Mouse (Mus musculus) neural tube, embryonic 13.5 days (tissue): ENCODE measurements around the gene Zdhhc17. TPM values are rescaled to one million over a fixed set of nuclear protein-coding genes. Genes with fewer than 3 reads are reported as not detected.

ENCODE experiments used
- ATAC-seq: fragments of 200-750 bp; cut with Nextera tagmentation; 2 replicates; pipeline ENCODE4 v1.8.0; 2017; ENCODE audit warnings: low read depth, mild to moderate bottlenecking, moderate TSS enrichment, moderate library complexity
- H3K27ac ChIP-seq: fragments of 300-500 bp; sonication (generic); replicated peaks from 2 replicates; pipeline ENCODE4 v1.5.1; 2015; ENCODE audit warnings: moderate library complexity, mild to moderate bottlenecking, inconsistent platforms
- H3K27me3 ChIP-seq: fragments of 300-500 bp; sonication (generic); 2 replicates; pipeline ENCODE4 v1.6.1; 2015; ENCODE audit warnings: mild to moderate bottlenecking, inconsistent platforms
- H3K36me3 ChIP-seq: fragments of 300-500 bp; sonication (generic); 2 replicates; pipeline ENCODE4 v1.6.1; 2015; ENCODE audit warnings: mild to moderate bottlenecking, inconsistent platforms
- H3K4me1 ChIP-seq: fragments of 300-500 bp; sonication (generic); replicated peaks from 2 replicates; pipeline ENCODE4 v1.6.1; 2015; ENCODE audit warnings: inconsistent platforms
- H3K4me2 ChIP-seq: fragments of 300-500 bp; sonication (generic); 2 replicates; pipeline ENCODE4 v1.6.1; 2015; ENCODE audit warnings: inconsistent platforms, mild to moderate bottlenecking, moderate library complexity
- H3K4me3 ChIP-seq: fragments of 300-500 bp; sonication (generic); 2 replicates; pipeline ENCODE4 v1.5.1; 2015; ENCODE audit warnings: mild to moderate bottlenecking, inconsistent platforms
- H3K9ac ChIP-seq: fragments of 300-500 bp; sonication (generic); 2 replicates; pipeline ENCODE4 v1.6.1; 2015; ENCODE audit warnings: moderate library complexity, mild to moderate bottlenecking, inconsistent platforms
- H3K9me3 ChIP-seq: fragments of 300-500 bp; sonication (generic); 2 replicates; pipeline ENCODE4 v1.6.1; 2016; ENCODE audit warnings: inconsistent platforms
- WGBS: fragments of 180-500 bp; shearing (Covaris S2); methylation state at CpG from one replicate; pipeline ENCODE4 v1.1.7; 2015; 5-methylcytosine and 5-hydroxymethylcytosine counted together
- polyA plus RNA-seq: library from polyadenylated mRNA; unstranded; fragments of >200 nt; fragmentation: Nextera tagmentation; extraction: Ambion mirVana; gene quantifications from 2 replicates; pipeline ENCODE4 v1.2.1, GENCODE M21; 2015

Zdhhc17 gene
- polyA plus RNA-seq, 1 experiment from 2014 or later: 47.2 TPM

GRCm38 (mm10) chr10:110999201-110999600, 10.7 kb downstream of the Zdhhc17 start:
- ATAC-seq: no peak
- no peak overlapping the region for H3K4me3 ChIP-seq
- H3K4me2 ChIP-seq: no peak overlapping the region
- no peaks in the 10 kb centered on the region for H3K36me3 ChIP-seq
- H3K9ac ChIP-seq: no peak overlapping the region
- no peak overlapping the region for H3K27ac ChIP-seq
- no peaks in the 10 kb centered on the region for H3K27me3 ChIP-seq
- H3K4me1 ChIP-seq: peaks cover 21% of the 10 kb centered on the region
- 83% methylated on average over 5 of the region's 5 CpGs for WGBS
- H3K9me3 ChIP-seq: no peaks in the 10 kb centered on the region

- H3K9ac ChIP-seq: no peak overlapping the region
- no peaks in the 10 kb centered on the region for H3K27me3 ChIP-seq
- 88% methylated on average over 6 of the region's 6 CpGs for WGBS
- H3K9me3 ChIP-seq: no peaks in the 10 kb centered on the region
- ATAC-seq: no peak
- no peak overlapping the region for H3K4me3 ChIP-seq
- H3K36me3 ChIP-seq: no peaks in the 10 kb centered on the region
- no peak overlapping the region for H3K27ac ChIP-seq
- H3K4me1 ChIP-seq: peaks cover 35% of the 10 kb centered on the region
- H3K4me2 ChIP-seq: no peak overlapping the region
Measured at GRCm38 (mm10) chr10:110997180-110997579, 12.8 kb downstream of the Zdhhc17 start.

GRCm38 (mm10) chr10:110994761-110995160, 15.2 kb downstream of the Zdhhc17 start:
- no peaks in the 10 kb centered on the region for H3K36me3 ChIP-seq
- no peak overlapping the region for H3K4me3 ChIP-seq
- no peak for ATAC-seq
- peak overlapping the region; percentile 24; the same call in 1 of the 2 replicates for H3K27ac ChIP-seq
- no peaks in the 10 kb centered on the region for H3K27me3 ChIP-seq
- H3K4me1 ChIP-seq: peaks cover 47% of the 10 kb centered on the region
- H3K9me3 ChIP-seq: no peaks in the 10 kb centered on the region
- no peak overlapping the region for H3K9ac ChIP-seq
- no peak overlapping the region for H3K4me2 ChIP-seq
- WGBS: 36% methylated on average over 5 of the region's 5 CpGs

DNA sequence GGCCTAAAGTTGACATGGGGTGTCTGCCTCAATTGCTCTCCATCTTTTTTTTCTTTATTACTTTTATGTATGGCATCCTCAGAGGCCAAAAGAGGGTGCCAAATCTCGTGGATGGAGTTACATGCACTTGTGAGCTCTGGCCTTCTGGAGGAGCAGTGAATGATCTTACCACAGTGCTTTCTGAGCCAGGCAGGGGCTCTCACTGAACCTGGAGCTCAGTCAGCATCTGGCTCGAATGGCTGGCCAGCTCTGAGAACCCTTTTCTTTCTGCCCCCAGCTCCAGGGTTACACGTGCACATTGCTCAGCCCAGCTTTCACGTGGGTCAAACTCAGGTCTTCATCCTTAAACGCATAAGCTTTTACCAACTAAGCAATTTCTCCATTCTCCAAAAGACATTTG, 16.7 kb downstream of the Zdhhc17 start:
- no peak overlapping the region for H3K4me2 ChIP-seq
- no peaks in the 10 kb centered on the region for H3K36me3 ChIP-seq
- no peak for ATAC-seq
- no peak overlapping the region for H3K9ac ChIP-seq
- H3K9me3 ChIP-seq: no peaks in the 10 kb centered on the region
- peaks cover 36% of the 10 kb centered on the region for H3K4me1 ChIP-seq
- no peak overlapping the region for H3K4me3 ChIP-seq
- H3K27ac ChIP-seq: 0 out of 2 replicates have a peak overlapping the region, but pooled peaks have one; percentile 33
- 72% methylated on average over 5 of the region's 5 CpGs for WGBS
- no peaks in the 10 kb centered on the region for H3K27me3 ChIP-seq

DNA sequence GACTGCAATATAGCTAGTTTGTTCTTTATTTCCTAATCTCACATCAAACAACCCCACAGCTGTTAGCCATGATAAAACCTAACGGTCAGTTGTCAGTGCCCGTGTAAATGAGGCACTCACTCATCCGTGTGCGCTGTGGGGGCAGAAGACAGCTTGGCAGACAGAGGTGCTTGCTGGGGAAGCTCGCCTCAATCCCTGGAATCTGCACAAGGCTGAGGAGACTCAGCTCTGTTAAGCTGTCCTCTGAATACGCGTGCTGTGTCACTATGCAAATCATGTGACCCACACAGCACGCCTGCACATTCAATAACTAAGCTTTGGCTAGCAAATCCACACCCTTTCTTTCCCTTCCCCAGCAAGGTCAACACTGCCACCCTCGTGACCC, 17.9 kb downstream of the Zdhhc17 start:
- no peak for ATAC-seq

DNA sequence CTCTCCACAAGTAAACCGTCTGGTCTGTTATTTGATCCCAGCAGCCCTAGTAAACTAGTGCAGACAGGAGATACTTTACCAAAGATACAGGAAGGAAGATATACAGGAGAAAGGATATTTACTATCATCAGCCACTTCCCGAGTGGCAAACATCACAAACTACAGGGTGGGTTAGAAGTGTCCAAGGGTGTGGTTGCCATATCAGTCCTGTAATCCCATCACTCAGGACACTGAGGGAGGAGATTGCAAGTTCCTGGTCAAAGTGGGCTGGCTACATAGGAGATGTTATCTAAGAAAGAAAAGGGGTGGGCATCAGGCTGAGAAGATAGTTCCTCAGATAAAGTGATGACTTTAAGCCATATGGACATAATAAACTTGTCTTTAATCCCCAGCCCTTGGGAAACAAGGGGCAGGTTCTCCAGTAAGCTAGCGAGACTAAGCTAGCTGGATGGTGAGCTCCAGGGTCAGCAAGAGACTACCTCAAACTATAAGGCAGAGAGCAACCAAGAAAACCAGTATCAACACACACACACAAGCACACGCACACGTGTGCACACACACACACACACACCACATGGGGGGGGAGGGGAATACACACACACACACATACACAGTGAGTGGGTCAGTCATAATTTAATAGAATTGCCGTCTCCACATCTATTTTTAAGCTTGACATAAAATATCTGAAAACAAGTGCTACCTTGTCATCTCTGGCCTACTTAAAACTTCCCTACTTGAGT, 18.5 kb downstream of the Zdhhc17 start:
- Histone ChIP-seq H3K4me3 (no peak overlapping the region), H3K27ac (no peak overlapping the region), H3K4me1 (peaks cover 36% of the 10 kb centered on the region), H3K9ac (0 out of 2 replicates have a peak overlapping the region, but pooled peaks have one; percentile 3), H3K4me2 (no peak overlapping the region), H3K36me3 (no peaks in the 10 kb centered on the region), H3K9me3 (no peaks in the 10 kb centered on the region), H3K27me3 (no peaks in the 10 kb centered on the region)
- ATAC-seq: no peak
- 84% methylated on average over 6 of the region's 6 CpGs for WGBS

More for the DNA sequence above, 17.9 kb downstream of the Zdhhc17 start:
- H3K9ac ChIP-seq: 0 out of 2 replicates have a peak overlapping the region, but pooled peaks have one; percentile 3
- 49% methylated on average over 9 of the region's 9 CpGs for WGBS
- H3K9me3 ChIP-seq: no peaks in the 10 kb centered on the region
- peaks cover 36% of the 10 kb centered on the region for H3K4me1 ChIP-seq
- no peak overlapping the region for H3K4me3 ChIP-seq
- no peaks in the 10 kb centered on the region for H3K36me3 ChIP-seq
- H3K27me3 ChIP-seq: no peaks in the 10 kb centered on the region
- 0 out of 2 replicates have a peak overlapping the region, but pooled peaks have one; percentile 46 for H3K27ac ChIP-seq
- H3K4me2 ChIP-seq: no peak overlapping the region

GRCm38 (mm10) chr10:110989729-110990128, 20.2 kb downstream of the Zdhhc17 start:
- H3K4me2 ChIP-seq: no peak overlapping the region
- H3K27ac ChIP-seq: no peak overlapping the region
- H3K4me1 ChIP-seq: peaks cover 31% of the 10 kb centered on the region
- no peak overlapping the region for H3K4me3 ChIP-seq
- H3K27me3 ChIP-seq: no peaks in the 10 kb centered on the region
- no peaks in the 10 kb centered on the region for H3K9me3 ChIP-seq
- H3K36me3 ChIP-seq: no peaks in the 10 kb centered on the region
- 67% methylated on average over 2 of the region's 2 CpGs for WGBS
- no peak for ATAC-seq
- no peak overlapping the region for H3K9ac ChIP-seq

GRCm38 (mm10) chr10:110986682-110987081, 23.3 kb downstream of the Zdhhc17 start:
- H3K4me3 ChIP-seq: no peak overlapping the region
- no peak overlapping the region for H3K27ac ChIP-seq
- H3K4me1 ChIP-seq: peaks cover 7% of the 10 kb centered on the region
- no peak for ATAC-seq
- no peaks in the 10 kb centered on the region for H3K9me3 ChIP-seq
- 92% methylated on average over 17 of the region's 17 CpGs for WGBS
- H3K36me3 ChIP-seq: no peaks in the 10 kb centered on the region
- H3K4me2 ChIP-seq: no peak overlapping the region
- H3K27me3 ChIP-seq: no peaks in the 10 kb centered on the region
- H3K9ac ChIP-seq: no peak overlapping the region

DNA sequence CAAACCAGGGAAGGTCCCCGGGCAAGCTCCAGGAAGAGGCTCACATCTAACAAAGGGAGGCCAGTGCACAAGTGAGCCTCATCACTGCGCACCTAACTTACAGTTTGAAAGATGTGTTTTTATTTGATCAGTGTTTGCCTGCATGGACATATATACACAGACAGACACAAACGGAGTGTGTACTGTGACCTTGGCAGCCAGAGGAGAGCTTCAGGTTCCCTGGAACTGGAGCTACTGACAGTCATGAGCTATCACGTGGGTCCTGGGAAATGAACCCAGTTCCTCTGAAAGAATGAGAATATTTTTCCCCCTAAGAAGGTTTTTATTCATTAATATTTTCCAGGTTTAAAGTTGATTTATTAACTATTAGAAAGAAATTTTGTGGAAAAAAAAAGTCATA, 27.2 kb downstream of the Zdhhc17 start:
- H3K36me3 ChIP-seq: peaks cover 21% of the 10 kb centered on the region
- H3K27ac ChIP-seq: no peak overlapping the region
- H3K9ac ChIP-seq: no peak overlapping the region
- no peak overlapping the region for H3K4me3 ChIP-seq
- no peaks in the 10 kb centered on the region for H3K9me3 ChIP-seq
- no peak for ATAC-seq
- H3K27me3 ChIP-seq: no peaks in the 10 kb centered on the region
- no peak overlapping the region for H3K4me2 ChIP-seq
- no peaks in the 10 kb centered on the region for H3K4me1 ChIP-seq
- 91% methylated on average over 4 of the region's 4 CpGs for WGBS

DNA sequence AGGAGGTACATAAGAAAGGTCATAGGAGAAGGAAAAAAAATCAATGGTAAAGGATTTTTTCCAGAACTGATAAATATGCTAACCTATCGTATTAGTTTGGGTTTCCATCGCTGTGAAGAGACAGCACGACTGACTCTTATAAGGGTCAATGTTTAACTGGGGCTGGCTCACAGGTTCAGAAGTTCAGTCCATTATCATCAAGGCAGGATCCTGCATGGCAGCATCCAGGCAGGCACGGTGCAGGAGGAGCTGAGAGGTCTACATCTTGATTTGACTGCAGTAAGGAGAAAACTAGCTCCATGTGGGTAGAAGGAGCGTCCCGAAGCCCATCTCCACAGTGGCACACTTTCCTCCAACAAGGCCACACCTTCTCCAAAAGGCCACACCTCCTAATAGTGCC, 29.5 kb downstream of the Zdhhc17 start:
- 93% methylated on average over 6 of the region's 6 CpGs for WGBS
- Histone ChIP-seq H3K27ac (no peak overlapping the region), H3K9ac (no peak overlapping the region), H3K9me3 (no peaks in the 10 kb centered on the region), H3K4me2 (no peak overlapping the region), H3K27me3 (no peaks in the 10 kb centered on the region), H3K4me3 (no peak overlapping the region), H3K4me1 (no peaks in the 10 kb centered on the region), H3K36me3 (peaks cover 28% of the 10 kb centered on the region)
- no peak for ATAC-seq

DNA sequence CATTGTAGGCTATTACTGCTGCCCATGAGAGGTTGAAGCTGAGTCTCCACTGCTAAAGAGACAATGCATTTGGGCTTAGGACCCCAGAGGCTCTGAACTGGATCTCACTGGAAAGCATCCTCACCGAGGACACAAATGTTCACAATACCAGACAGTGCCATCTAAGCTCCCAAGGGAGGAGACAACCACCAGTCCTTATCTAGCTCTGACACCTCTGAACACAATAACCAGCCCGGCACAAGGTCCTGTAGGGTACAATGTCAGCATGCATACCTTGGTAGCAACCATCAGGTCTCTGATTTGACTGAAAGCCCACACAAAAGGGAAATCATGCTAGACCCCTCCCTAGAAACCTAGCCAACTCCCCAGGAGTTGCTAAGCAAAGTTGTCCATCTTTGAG, 30.5 kb downstream of the Zdhhc17 start:
- ATAC-seq: no peak
- 86% methylated on average over 2 of the region's 2 CpGs for WGBS
- H3K27ac ChIP-seq: no peak overlapping the region

DNA sequence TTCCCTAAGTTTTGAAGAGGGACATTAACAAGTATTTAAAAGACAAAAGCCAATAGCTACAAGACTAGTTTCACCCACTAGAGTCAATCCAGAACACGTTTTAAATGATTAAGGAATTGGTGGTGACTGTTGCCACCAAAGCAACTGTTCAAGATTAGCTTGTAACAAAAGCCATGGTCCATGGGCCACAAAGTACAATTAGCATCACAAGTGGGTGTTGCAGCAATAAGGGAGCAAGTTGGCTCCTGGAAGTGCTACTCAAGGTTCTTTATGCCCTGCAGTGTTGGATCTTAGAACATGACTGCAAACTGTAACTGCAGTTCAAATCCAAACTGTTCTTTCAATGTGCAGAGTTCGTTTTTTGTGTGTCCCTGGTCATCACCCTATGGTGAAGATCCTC, 32.6 kb downstream of the Zdhhc17 start:
- Histone ChIP-seq H3K27me3 (no peaks in the 10 kb centered on the region), H3K4me1 (no peaks in the 10 kb centered on the region), H3K9ac (no peak overlapping the region), H3K9me3 (no peaks in the 10 kb centered on the region), H3K27ac (no peak overlapping the region), H3K36me3 (peaks cover 39% of the 10 kb centered on the region), H3K4me3 (no peak overlapping the region), H3K4me2 (no peak overlapping the region)
- WGBS: 43% methylated on average over 2 of the region's 2 CpGs
- ATAC-seq: no peak

More for the DNA sequence above, 30.5 kb downstream of the Zdhhc17 start:
- H3K9me3 ChIP-seq: no peaks in the 10 kb centered on the region
- H3K9ac ChIP-seq: no peak overlapping the region
- no peak overlapping the region for H3K4me2 ChIP-seq
- no peaks in the 10 kb centered on the region for H3K27me3 ChIP-seq
- H3K4me3 ChIP-seq: no peak overlapping the region
- peaks cover 28% of the 10 kb centered on the region for H3K36me3 ChIP-seq
- H3K4me1 ChIP-seq: no peaks in the 10 kb centered on the region

DNA sequence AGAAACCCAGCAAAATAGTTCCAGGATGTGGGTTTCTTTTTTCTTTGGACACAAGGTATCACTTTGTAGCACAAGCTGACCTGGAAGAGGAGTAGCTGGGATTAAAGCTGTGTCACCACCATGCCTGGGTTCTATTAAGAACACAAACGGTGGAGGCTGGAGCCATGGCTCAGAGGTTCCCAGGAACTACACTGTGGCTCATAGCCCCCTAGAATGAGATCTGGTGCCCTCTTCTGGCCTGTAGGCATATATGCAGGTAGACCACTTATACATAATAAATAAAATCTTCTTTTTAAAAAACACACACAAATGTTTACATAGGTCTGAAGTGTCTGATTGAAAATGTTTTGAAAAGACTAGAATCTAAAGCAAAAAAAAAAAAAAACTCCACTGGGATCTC, 33.9 kb downstream of the Zdhhc17 start:
- Histone ChIP-seq H3K9ac (no peak overlapping the region), H3K4me3 (no peak overlapping the region), H3K27ac (no peak overlapping the region), H3K4me2 (no peak overlapping the region), H3K36me3 (peaks cover 49% of the 10 kb centered on the region), H3K4me1 (no peaks in the 10 kb centered on the region), H3K27me3 (no peaks in the 10 kb centered on the region), H3K9me3 (no peaks in the 10 kb centered on the region)
- WGBS: 6% methylated on average over 1 of the region's 1 CpGs
- ATAC-seq: peak; percentile 63; the same call in 1 of the 2 replicates
